Mouse (Mus musculus) kidney, postnatal 14 days (tissue): Measurements from ENCODE around the gene Sdk1.

Experiments used
- DNase-seq: peaks from one replicate; pipeline ENCODE4 v3.0.0; 2022; ENCODE audit warnings: mixed read lengths

Gene Sdk1

GRCm38 (mm10) chr5:141344376-141344775 is 103.1 kb downstream of the Sdk1 start:
- peak; percentile 7 for DNase-seq

- DNase-seq: no peak
Measured at GRCm38 (mm10) chr5:141345476-141345875, 104.2 kb downstream of the Sdk1 start.

- DNase-seq: no peak
Measured at GRCm38 (mm10) chr5:141362676-141363075, 121.4 kb downstream of the Sdk1 start.

- DNase-seq: no peak
Measured at GRCm38 (mm10) chr5:141363956-141364355, 122.7 kb downstream of the Sdk1 start.

- DNase-seq: peak; percentile 36
Measured at GRCm38 (mm10) chr5:141368567-141368966, 127.3 kb downstream of the Sdk1 start.

GRCm38 (mm10) chr5:141374797-141375196 is 133.5 kb downstream of the Sdk1 start:
- DNase-seq: no peak

- no peak for DNase-seq
Measured at GRCm38 (mm10) chr5:141379836-141380773, 138.8 kb downstream of the Sdk1 start.

- DNase-seq: peak; percentile 52
Measured at GRCm38 (mm10) chr5:141380774-141381156, 139.5 kb downstream of the Sdk1 start.

- DNase-seq: no peak
Measured at GRCm38 (mm10) chr5:141381581-141381980, 140.3 kb downstream of the Sdk1 start.

GRCm38 (mm10) chr5:141382246-141382835 is 141.1 kb downstream of the Sdk1 start:
- no peak for DNase-seq

GRCm38 (mm10) chr5:141388451-141388850 is 147.2 kb downstream of the Sdk1 start:
- DNase-seq: no peak

GRCm38 (mm10) chr5:141390541-141390940 is 149.3 kb downstream of the Sdk1 start:
- DNase-seq: peak; percentile 51

GRCm38 (mm10) chr5:141391153-141391552 is 149.9 kb downstream of the Sdk1 start:
- no peak for DNase-seq

- DNase-seq: no peak
Measured at GRCm38 (mm10) chr5:141393846-141394245, 152.6 kb downstream of the Sdk1 start.

GRCm38 (mm10) chr5:141394586-141394985 is 153.3 kb downstream of the Sdk1 start:
- DNase-seq: no peak

- DNase-seq: no peak
Measured at GRCm38 (mm10) chr5:141403741-141404140, 162.5 kb downstream of the Sdk1 start.

- DNase-seq: no peak
Measured at GRCm38 (mm10) chr5:141404651-141405050, 163.4 kb downstream of the Sdk1 start.

- no peak for DNase-seq
Measured at GRCm38 (mm10) chr5:141406926-141407325, 165.6 kb downstream of the Sdk1 start.

- no peak for DNase-seq
Measured at GRCm38 (mm10) chr5:141413013-141413412, 171.7 kb downstream of the Sdk1 start.

GRCm38 (mm10) chr5:141415644-141416243 is 174.5 kb downstream of the Sdk1 start:
- DNase-seq: no peak

GRCm38 (mm10) chr5:141428132-141428531 is 186.8 kb downstream of the Sdk1 start:
- DNase-seq: no peak

- DNase-seq: no peak
Measured at GRCm38 (mm10) chr5:141433286-141433685, 192.0 kb downstream of the Sdk1 start.

- DNase-seq: no peak
Measured at GRCm38 (mm10) chr5:141447247-141447646, 206.0 kb downstream of the Sdk1 start.

- no peak for DNase-seq
Measured at GRCm38 (mm10) chr5:141463417-141463816, 222.1 kb downstream of the Sdk1 start.
